9 mouse cellular contexts compared by ENCODE assay signal in genomic region chr5:123556451-123556850, GRCm38 (mm10). TPM values are rescaled to one million over a fixed set of nuclear protein-coding genes. Genes with fewer than 3 reads are reported as not detected.
DNase-seq lines count a peak whose midpoint lies in the region; ATAC-seq lines count a peak whose summit lies in the region.
"Had no signal": no experiment of that assay in that cellular context is flagged by ENCODE, and none has a peak within 500 bp of the region (broad histone marks: within the 10 kb centered on the region; RNA-seq: fewer than 3 reads in every experiment).

No protein-coding gene starts in this region.

- intact Hi-C loops in heart, postnatal 36 days (cut with DNase I), result no loop called here

- H3K4me1 ChIP-seq in heart, embryonic 11.5 days (ENCODE audit: control insufficient read depth, insufficient read depth, low read length), result no peaks in the 10 kb centered on the region
- H3K4me1 ChIP-seq: midbrain, embryonic 12.5 days had no signal

- H3K9ac ChIP-seq in heart, embryonic 11.5 days (ENCODE audit: low read depth, low read length), result no peak overlapping the region
- H3K9ac ChIP-seq: midbrain, embryonic 12.5 days had no signal

- peak; percentile 44 for DNase-seq in heart, adult 8-10 months (ENCODE audit: low spot score)
- DNase-seq in spleen, postnatal 4 days (ENCODE audit: low spot score in 2 of 2), result peak; percentile 6 to 24
- no peak for DNase-seq in spleen, postnatal 36 days (ENCODE audit: low spot score in 2 of 2)
- peak; percentile 50 to 62 for DNase-seq in heart, postnatal 36 days
- DNase-seq in thymus, postnatal 0 days (ENCODE audit: low spot score), result no peak
- DNase-seq in lung, postnatal 10 days, result no peak

- WGBS in heart, embryonic 11.5 days (ENCODE audit: insufficient replicate concordance), result 65% methylated on average over 2 of the region's 2 CpGs

- no peak overlapping the region for H3K27ac ChIP-seq in heart, embryonic 11.5 days (ENCODE audit: low read depth, low read length)
- H3K27ac ChIP-seq: midbrain, embryonic 12.5 days had no signal

- H3K9me3 ChIP-seq in heart, embryonic 11.5 days (replicated peaks; ENCODE audit: control insufficient read depth, low read length), result no peaks in the 10 kb centered on the region
- H3K9me3 ChIP-seq: midbrain, embryonic 12.5 days had no signal

- H3K4me2 ChIP-seq in heart, embryonic 11.5 days, result no peak overlapping the region
- H3K4me2 ChIP-seq: midbrain, embryonic 12.5 days had no signal

- H3K4me3 ChIP-seq in heart, embryonic 11.5 days (ENCODE audit: low read depth, low read length), result no peak overlapping the region
- H3K4me3 ChIP-seq: midbrain, embryonic 12.5 days had no signal

- H3K27me3 ChIP-seq in heart, embryonic 11.5 days (ENCODE audit: control insufficient read depth, insufficient read depth, low read length), result no peaks in the 10 kb centered on the region
- H3K27me3 ChIP-seq: midbrain, embryonic 12.5 days had no signal

- H3K36me3 ChIP-seq in heart, embryonic 11.5 days (ENCODE audit: control insufficient read depth, insufficient read depth, low read length), result peaks cover 7% of the 10 kb centered on the region

- no peak for ATAC-seq in heart, embryonic 11.5 days (replicated peaks; ENCODE audit: insufficient number of reproducible peaks, low FRiP score, low TSS enrichment)
- ATAC-seq in erythroid progenitor cell, adult 5-6 weeks (replicated peaks; ENCODE audit: low FRiP score, poor library complexity, severe bottlenecking), result no peak

RNA-seq across cellular contexts. Expression of gene Vps33a, which starts 16.4 kb away (rescaled TPM):
- 10 to 100 TPM; 25.5 to 37.2 (median 28.6) TPM for total RNA-seq in heart, adult 8-10 months (2022)
- 22.0 and 22.4 TPM in 2 replicates for polyA plus RNA-seq in heart, embryonic 11.5 days (2014; fragmentation: Nextera tagmentation; extraction: Ambion mirVana)
- 10 to 100 TPM; 31.1 to 44.9 TPM for total RNA-seq in heart, postnatal 36 days (2021)
- total RNA-seq in erythroid progenitor cell, adult 5-6 weeks (2015; ENCODE audit: low replicate concordance), result 9.4 and 10.9 TPM in 2 replicates
- 8.2 and 9.4 TPM in 2 replicates for total RNA-seq in erythroid progenitor cell, adult 5-6 weeks (2017; ENCODE audit: low replicate concordance)
- 20.7 and 23.0 TPM in 2 replicates for polyA plus RNA-seq in thymus, postnatal 0 days (2015; fragmentation: Nextera tagmentation; extraction: Ambion mirVana)

RNA-seq across cellular contexts. Expression of gene Gm49027, which starts 31.2 kb away (rescaled TPM):
- under 1 TPM in 2 of 4 experiments, not detected in 2; 0.19 to 0.35 TPM for total RNA-seq in heart, adult 8-10 months (2022)
- polyA plus RNA-seq in heart, embryonic 11.5 days (2014; fragmentation: Nextera tagmentation; extraction: Ambion mirVana), result 0.24 and 0.25 TPM in 2 replicates
- not detected for total RNA-seq in heart, postnatal 36 days (2021)
- total RNA-seq in erythroid progenitor cell, adult 5-6 weeks (2015; ENCODE audit: low replicate concordance), result not detected in 2 replicates
- not detected in 2 replicates for total RNA-seq in erythroid progenitor cell, adult 5-6 weeks (2017; ENCODE audit: low replicate concordance)
- polyA plus RNA-seq in thymus, postnatal 0 days (2015; fragmentation: Nextera tagmentation; extraction: Ambion mirVana), result 0.21 TPM in 1 of 2 replicates, not detected in the other

RNA-seq across cellular contexts. Expression of gene Diablo, which starts 32.5 kb away (rescaled TPM):
- 10 to 100 TPM; 68.8 to 72.1 (median 70.7) TPM for total RNA-seq in heart, adult 8-10 months (2022)
- polyA plus RNA-seq in heart, embryonic 11.5 days (2014; fragmentation: Nextera tagmentation; extraction: Ambion mirVana), result 95.1 and 109 TPM in 2 replicates
- 10 to 100 TPM; 63.0 to 67.5 TPM for total RNA-seq in heart, postnatal 36 days (2021)
- total RNA-seq in erythroid progenitor cell, adult 5-6 weeks (2015; ENCODE audit: low replicate concordance), result 13.0 and 28.8 TPM in 2 replicates
- 27.0 and 49.5 TPM in 2 replicates for total RNA-seq in erythroid progenitor cell, adult 5-6 weeks (2017; ENCODE audit: low replicate concordance)
- polyA plus RNA-seq in thymus, postnatal 0 days (2015; fragmentation: Nextera tagmentation; extraction: Ambion mirVana), result 131 and 139 TPM in 2 replicates

RNA-seq across cellular contexts. Expression of gene B3gnt4, which starts 46.2 kb away (rescaled TPM):
- total RNA-seq in heart, adult 8-10 months (2022), result not detected
- polyA plus RNA-seq in heart, embryonic 11.5 days (2014; fragmentation: Nextera tagmentation; extraction: Ambion mirVana), result 0.20 TPM in 1 of 2 replicates, not detected in the other
- total RNA-seq in heart, postnatal 36 days (2021), result not detected
- not detected in 2 replicates for total RNA-seq in erythroid progenitor cell, adult 5-6 weeks (2015; ENCODE audit: low replicate concordance)
- total RNA-seq in erythroid progenitor cell, adult 5-6 weeks (2017; ENCODE audit: low replicate concordance), result not detected in 2 replicates
- polyA plus RNA-seq in thymus, postnatal 0 days (2015; fragmentation: Nextera tagmentation; extraction: Ambion mirVana), result 0.42 and 0.48 TPM in 2 replicates

Comparison
In these comparisons a context has a peak if more than half of its experiments do, and no peak if none do; other contexts are left out.
1. DNase-seq: peak in heart, adult 8-10 months (single experiment), spleen, postnatal 4 days (2 of 2) and heart, postnatal 36 days (2 of 2); none in spleen, postnatal 36 days (0 of 2), thymus, postnatal 0 days (single experiment) and lung, postnatal 10 days (single experiment).